Mouse (Mus musculus): ENCODE results near the gene Arl2. TPM values are rescaled to one million over a fixed set of nuclear protein-coding genes. Genes with fewer than 3 reads are reported as not detected.

The Arl2 gene
- polyA plus RNA-seq, 1 experiment from 2014 or later = 24.6 TPM

Other genes starting within 250 kb of the Arl2 start
- 0.16 to 0.59 TPM (median 0.16 TPM) in 3 replicates for gene Tigd3, start 247.4 kb downstream of the Arl2 start, polyA plus RNA-seq (2018)
- 53.9 to 215 TPM (median 57.4 TPM) in 3 replicates for gene Dpf2, start 228.5 kb downstream of the Arl2 start, polyA plus RNA-seq (2018)
- gene Cdc42ep2, start 216.7 kb downstream of the Arl2 start, polyA plus RNA-seq (2018) = 1.2 to 3.4 TPM (median 1.7 TPM) in 3 replicates
- 14.2 to 24.9 TPM (median 20.1 TPM) in 3 replicates for gene Pola2, start 177.3 kb downstream of the Arl2 start, polyA plus RNA-seq (2018)
- gene Slc22a20, start 155.4 kb downstream of the Arl2 start, polyA plus RNA-seq (2018) = not detected in 3 replicates
- gene Capn1, start 125.7 kb downstream of the Arl2 start, polyA plus RNA-seq (2018) = 49.5 to 59.9 TPM (median 56.3 TPM) in 3 replicates
- gene Syvn1, start 95.0 kb downstream of the Arl2 start, polyA plus RNA-seq (2018) = 32.9 to 40.2 TPM (median 33.2 TPM) in 3 replicates
- gene Mrpl49, start 83.8 kb downstream of the Arl2 start, polyA plus RNA-seq (2018) = 21.9 to 37.4 TPM (median 33.3 TPM) in 3 replicates
- 767 to 1,640 TPM (median 1,335 TPM) in 3 replicates for gene Fau, start 83.7 kb downstream of the Arl2 start, polyA plus RNA-seq (2018)
- gene Znhit2, start 80.4 kb downstream of the Arl2 start, polyA plus RNA-seq (2018) = 4.0 to 21.8 TPM (median 18.1 TPM) in 3 replicates
- gene Tm7sf2, start 73.2 kb downstream of the Arl2 start, polyA plus RNA-seq (2018) = 4.6 to 21.1 TPM (median 17.5 TPM) in 3 replicates
- 20.2 to 48.8 TPM (median 37.7 TPM) in 3 replicates for gene Vps51, start 64.3 kb downstream of the Arl2 start, polyA plus RNA-seq (2018)
- gene Tmem262, start 61.5 kb downstream of the Arl2 start, polyA plus RNA-seq (2018) = not detected in 3 replicates
- gene Gm28374, start 59.3 kb downstream of the Arl2 start, polyA plus RNA-seq (2018) = 0.26 TPM in 1 of 3 replicates, not detected in the others
- gene Zfpl1, start 56.6 kb downstream of the Arl2 start, polyA plus RNA-seq (2018) = 28.7 to 39.1 TPM (median 33.7 TPM) in 3 replicates
- 1.4 to 7.1 TPM (median 2.5 TPM) in 3 replicates for gene Cdca5, start 56.6 kb downstream of the Arl2 start, polyA plus RNA-seq (2018)
- 0.29 TPM in 1 of 3 replicates, not detected in the others for gene AC131692.1, start 47.1 kb downstream of the Arl2 start, polyA plus RNA-seq (2018)
- not detected in 3 replicates for gene Naaladl1, start 35.8 kb downstream of the Arl2 start, polyA plus RNA-seq (2018)
- 1.4 to 11.0 TPM (median 6.6 TPM) in 3 replicates for gene Sac3d1, start 22.9 kb downstream of the Arl2 start, polyA plus RNA-seq (2018)
- 28.8 to 41.8 TPM (median 33.8 TPM) in 3 replicates for gene Snx15, start 13.2 kb downstream of the Arl2 start, polyA plus RNA-seq (2018)
- 5.7 to 15.6 TPM (median 5.9 TPM) in 3 replicates for gene Batf2, start 565 bp downstream of the Arl2 start, polyA plus RNA-seq (2018)
- gene Majin, start 42.8 kb upstream of the Arl2 start, polyA plus RNA-seq (2018) = 0.11 TPM in 1 of 3 replicates, not detected in the others
- gene Gpha2, start 84.8 kb upstream of the Arl2 start, polyA plus RNA-seq (2018) = not detected in 3 replicates
- gene Ppp2r5b, start 94.3 kb upstream of the Arl2 start, polyA plus RNA-seq (2018) = 11.2 to 16.0 TPM (median 14.6 TPM) in 3 replicates
- 8.9 to 17.0 TPM (median 9.9 TPM) in 3 replicates for gene Atg2a, start 100.1 kb upstream of the Arl2 start, polyA plus RNA-seq (2018)
- gene Ehd1, start 135.2 kb upstream of the Arl2 start, polyA plus RNA-seq (2018) = 42.9 to 146 TPM (median 81.6 TPM) in 3 replicates
- 1.3 to 3.5 TPM (median 2.8 TPM) in 3 replicates for gene Cdc42bpg, start 164.9 kb upstream of the Arl2 start, polyA plus RNA-seq (2018)
- 16.4 to 22.0 TPM (median 21.4 TPM) in 3 replicates for gene Men1, start 193.4 kb upstream of the Arl2 start, polyA plus RNA-seq (2018)
- gene Map4k2, start 199.6 kb upstream of the Arl2 start, polyA plus RNA-seq (2018) = 6.8 to 15.8 TPM (median 8.5 TPM) in 3 replicates
- 95.2 to 156 TPM (median 120 TPM) in 3 replicates for gene Sf1, start 222.1 kb upstream of the Arl2 start, polyA plus RNA-seq (2018)
- 0.21 to 0.59 TPM (median 0.39 TPM) in 3 replicates for gene Pygm, start 242.9 kb upstream of the Arl2 start, polyA plus RNA-seq (2018)